Mouse (Mus musculus) forebrain, embryonic 11.5 days (tissue): ENCODE measurements at regions not wholly inside any gene's neighbourhood (a gene's known extent, or its start where the extent isn't known, plus 50 kb on each side); places are given as distances from the start of the nearest gene placed in this dataset.

Source experiments
- ATAC-seq: fragments of 200-750 bp; cut with Nextera tagmentation; replicated peaks from 2 replicates; pipeline ENCODE4 v1.8.0; 2017; ENCODE audit warnings: moderate TSS enrichment; ENCODE audit not compliant: low FRiP score
- DNase-seq: peaks from one replicate; pipeline ENCODE4 v3.0.0-alpha.2; 2017; ENCODE audit warnings: low spot score
- H3K27ac ChIP-seq: fragments of 300-500 bp; sonication (generic); 2 replicates; pipeline ENCODE4 v1.5.1; 2014; ENCODE audit warnings: low read depth, low read length
- H3K27me3 ChIP-seq: fragments of 300-500 bp; sonication (generic); 2 replicates; pipeline ENCODE4 v1.6.1; 2014; ENCODE audit warnings: mild to moderate bottlenecking, low read length, mixed read lengths; ENCODE audit not compliant: control insufficient read depth, insufficient read depth
- H3K36me3 ChIP-seq: fragments of 300-500 bp; sonication (generic); 2 replicates; pipeline ENCODE4 v1.6.1; 2014; ENCODE audit warnings: mild to moderate bottlenecking, low read length, moderate library complexity, mixed read lengths; ENCODE audit not compliant: control insufficient read depth, insufficient read depth
- H3K4me1 ChIP-seq: fragments of 300-500 bp; sonication (generic); replicated peaks from 2 replicates; pipeline ENCODE4 v1.6.1; 2014; ENCODE audit warnings: low read length, mixed read lengths; ENCODE audit not compliant: control insufficient read depth, insufficient read depth
- H3K4me2 ChIP-seq: fragments of 300-500 bp; sonication (generic); 2 replicates; pipeline ENCODE4 v1.6.1; 2014; ENCODE audit warnings: low read depth, mild to moderate bottlenecking, low read length, moderate library complexity, mixed read lengths; ENCODE audit not compliant: severe bottlenecking
- H3K4me3 ChIP-seq: fragments of 300-500 bp; sonication (generic); 2 replicates; pipeline ENCODE4 v1.5.1; 2014; ENCODE audit warnings: low read depth, low read length
- H3K9ac ChIP-seq: fragments of 300-500 bp; sonication (generic); 2 replicates; pipeline ENCODE4 v1.6.1; 2014; ENCODE audit warnings: low read length
- H3K9me3 ChIP-seq: fragments of 300-500 bp; sonication (generic); 2 replicates; pipeline ENCODE4 v1.6.1; 2016; ENCODE audit warnings: low read length, mixed read lengths; ENCODE audit not compliant: control insufficient read depth
- WGBS: fragments of 180-500 bp; shearing (Covaris S2); extraction: QIAGEN DNeasy Blood & Tissue Kit; methylation state at CpG from one replicate; pipeline ENCODE4 v1.1.7; 2014; 5-methylcytosine and 5-hydroxymethylcytosine counted together

DNA sequence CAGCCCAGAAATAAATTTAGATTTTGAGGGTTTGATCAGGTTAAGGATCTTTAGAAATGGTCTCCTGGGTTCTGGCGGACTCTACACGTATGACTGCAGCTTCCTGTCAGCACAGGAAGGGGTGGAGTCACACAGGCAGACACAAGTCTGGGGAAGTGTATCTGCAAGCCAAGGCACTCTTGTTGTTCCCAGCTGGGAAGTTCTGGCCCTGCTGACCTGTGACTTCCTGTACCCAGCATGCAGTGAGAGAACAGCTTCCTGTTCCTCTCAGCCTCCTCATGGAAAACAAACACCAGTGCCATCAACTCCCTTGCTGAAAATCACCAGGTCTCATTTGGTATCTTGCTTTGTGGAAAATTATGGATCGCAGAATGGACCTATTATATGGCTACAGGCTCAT lies 140.9 kb downstream of the Ets2 start:
- H3K27me3 ChIP-seq = no peaks in the 10 kb centered on the region
- ATAC-seq = no peak
- WGBS = 98% methylated on average over 3 of the region's 3 CpGs
- DNase-seq = no peak
- H3K27ac ChIP-seq = no peak overlapping the region
- no peak overlapping the region for H3K4me3 ChIP-seq
- H3K36me3 ChIP-seq = no peaks in the 10 kb centered on the region
- peaks cover 5% of the 10 kb centered on the region; the same call in 1 of the 2 replicates for H3K4me1 ChIP-seq
- H3K9me3 ChIP-seq = no peaks in the 10 kb centered on the region
- H3K9ac ChIP-seq = no peak overlapping the region
- no peak overlapping the region for H3K4me2 ChIP-seq

DNA sequence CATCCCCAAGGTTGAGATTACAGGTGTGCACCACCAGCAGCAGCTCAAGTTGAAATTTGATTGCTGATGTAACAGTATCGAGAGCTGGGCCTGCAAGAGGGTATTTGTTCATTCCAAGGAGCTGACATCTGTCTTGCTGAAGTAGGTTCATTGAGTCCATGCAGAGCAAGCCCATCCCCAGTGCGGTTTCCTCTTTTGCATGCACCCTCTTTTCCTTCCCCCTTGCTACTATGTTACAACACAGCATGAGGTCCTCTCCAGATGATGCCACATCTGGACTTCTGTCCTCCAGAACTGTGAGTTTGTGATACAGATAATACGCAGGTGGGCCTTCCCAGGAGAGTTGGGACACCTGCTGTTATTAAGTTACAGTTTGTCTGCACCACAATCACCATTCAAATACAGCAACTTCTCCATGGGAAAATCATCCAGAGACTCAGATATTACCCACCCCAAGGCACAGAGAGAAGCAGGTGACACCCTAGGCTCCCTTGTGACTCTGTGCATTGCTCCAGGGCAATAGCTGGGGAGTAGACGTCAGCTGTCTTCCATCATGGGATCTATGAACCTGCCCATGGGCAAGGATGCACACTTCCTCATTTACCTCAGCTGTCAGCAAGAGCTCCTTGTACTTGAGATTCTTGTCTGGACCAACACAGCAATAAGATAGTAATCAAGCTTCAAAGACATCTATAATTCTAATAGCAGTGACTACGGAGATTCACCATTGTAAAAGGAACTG lies 137.8 kb downstream of the Ets2 start:
- no peak overlapping the region for H3K9ac ChIP-seq
- H3K27ac ChIP-seq = no peak overlapping the region
- no peaks in the 10 kb centered on the region for H3K36me3 ChIP-seq
- no peaks in the 10 kb centered on the region for H3K9me3 ChIP-seq
- H3K27me3 ChIP-seq = no peaks in the 10 kb centered on the region
- H3K4me2 ChIP-seq = no peak overlapping the region
- H3K4me3 ChIP-seq = no peak overlapping the region
- ATAC-seq (no peak), DNase-seq (no peak)
- peaks cover under 1% of the 10 kb centered on the region; the same call in 1 of the 2 replicates for H3K4me1 ChIP-seq
- WGBS = 88% methylated on average over 5 of the region's 5 CpGs

DNA sequence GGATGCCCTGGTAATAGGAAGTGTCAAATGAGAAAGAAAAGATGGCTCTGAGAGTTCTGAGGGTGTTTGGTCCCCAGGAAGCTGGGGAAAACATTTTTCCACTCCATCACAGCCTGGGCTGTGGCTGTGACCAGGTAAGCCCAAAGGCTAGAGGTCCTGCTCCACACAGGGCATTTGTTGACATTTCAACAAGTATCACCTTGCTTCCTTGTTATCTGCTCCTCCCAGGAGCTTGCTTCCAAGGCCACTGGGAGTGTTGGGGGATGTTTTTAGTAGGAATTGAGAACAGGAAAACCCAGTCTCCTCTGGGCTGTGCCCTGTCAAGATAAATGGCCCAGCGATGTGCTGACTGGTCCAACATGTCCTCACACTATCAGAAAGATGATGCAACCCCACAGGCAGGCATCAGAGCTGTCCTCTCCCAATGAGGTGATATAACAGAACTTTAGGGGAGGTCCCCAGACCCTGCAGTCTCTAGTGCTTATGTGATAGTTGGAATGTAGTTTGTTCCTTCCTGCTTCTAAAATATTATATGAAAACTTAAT lies 137.1 kb downstream of the Ets2 start:
- no peak overlapping the region for H3K4me3 ChIP-seq
- H3K9me3 ChIP-seq = no peaks in the 10 kb centered on the region
- no peak overlapping the region for H3K9ac ChIP-seq
- ATAC-seq = no peak
- no peak for DNase-seq
- no peak overlapping the region for H3K4me2 ChIP-seq
- H3K36me3 ChIP-seq = no peaks in the 10 kb centered on the region
- 67% methylated on average over 1 of the region's 1 CpGs for WGBS
- no peak overlapping the region for H3K27ac ChIP-seq
- no peaks in the 10 kb centered on the region for H3K27me3 ChIP-seq
- H3K4me1 ChIP-seq = peaks cover 3% of the 10 kb centered on the region; the same call in 1 of the 2 replicates

DNA sequence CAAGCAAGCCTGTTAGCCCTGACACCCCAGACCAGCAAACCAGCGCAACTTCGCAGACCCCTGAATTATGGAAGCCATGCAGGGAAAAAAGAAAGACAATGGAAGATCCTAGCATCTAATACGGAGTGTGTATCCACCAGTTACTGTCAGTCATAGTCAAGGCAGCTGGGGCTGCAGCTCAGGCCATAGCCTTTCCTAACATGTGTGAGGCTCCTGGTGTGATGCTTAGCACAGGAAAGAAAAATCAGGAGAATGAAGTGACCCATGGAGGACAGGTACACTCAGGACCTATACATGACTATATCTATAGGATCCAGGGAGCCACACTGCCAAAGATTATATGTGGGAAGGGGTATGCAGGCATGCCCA lies 136.6 kb downstream of the Ets2 start:
- H3K27ac ChIP-seq = no peak overlapping the region
- no peak overlapping the region for H3K9ac ChIP-seq
- no peak for ATAC-seq
- no peaks in the 10 kb centered on the region for H3K36me3 ChIP-seq
- 90% methylated on average over 3 of the region's 3 CpGs for WGBS
- peaks cover 3% of the 10 kb centered on the region; the same call in 1 of the 2 replicates for H3K4me1 ChIP-seq
- no peaks in the 10 kb centered on the region for H3K27me3 ChIP-seq
- H3K9me3 ChIP-seq = no peaks in the 10 kb centered on the region
- no peak overlapping the region for H3K4me3 ChIP-seq
- no peak for DNase-seq
- no peak overlapping the region for H3K4me2 ChIP-seq

DNA sequence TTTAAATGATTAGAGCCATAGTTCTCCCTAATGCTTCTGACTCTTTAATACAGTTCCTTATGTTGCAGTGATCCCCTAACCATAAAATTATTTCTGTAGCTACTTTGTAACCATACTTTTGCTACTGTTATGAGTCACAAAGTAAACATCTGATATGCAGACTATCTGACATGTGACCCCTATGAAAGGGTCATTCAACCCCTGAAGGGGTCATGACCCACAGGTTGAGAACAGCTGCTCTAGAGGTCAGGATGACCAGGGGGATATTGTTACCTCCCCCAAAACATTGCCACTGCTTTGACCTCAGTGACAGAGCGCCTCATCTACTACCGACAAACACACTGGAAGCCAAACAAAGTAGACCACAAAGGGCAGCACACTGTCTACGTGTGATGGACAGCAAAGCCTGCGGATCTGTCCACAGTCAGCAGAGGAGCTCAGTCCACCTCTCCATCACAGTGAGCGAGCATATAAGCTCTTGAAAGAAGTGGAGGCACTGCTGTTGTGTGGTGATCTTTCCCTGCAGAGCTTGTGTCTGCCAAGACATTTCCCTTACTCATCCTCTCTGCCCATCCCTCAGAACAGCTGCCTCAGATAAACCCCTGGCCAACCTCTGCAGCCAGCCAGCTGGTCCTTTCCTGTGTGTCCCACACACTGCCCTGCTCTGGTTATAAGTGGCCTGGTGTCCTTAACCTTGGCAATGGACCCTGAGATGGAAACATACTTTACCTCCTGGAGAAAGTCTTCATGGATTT lies 136.0 kb downstream of the Ets2 start:
- H3K4me1 ChIP-seq = peaks cover 5% of the 10 kb centered on the region; the same call in 1 of the 2 replicates
- no peak for DNase-seq
- H3K36me3 ChIP-seq = no peaks in the 10 kb centered on the region
- H3K4me3 ChIP-seq = no peak overlapping the region
- no peak overlapping the region for H3K9ac ChIP-seq
- H3K4me2 ChIP-seq = no peak overlapping the region
- no peak for ATAC-seq
- H3K9me3 ChIP-seq = no peaks in the 10 kb centered on the region
- no peaks in the 10 kb centered on the region for H3K27me3 ChIP-seq
- 75% methylated on average over 5 of the region's 5 CpGs for WGBS
- H3K27ac ChIP-seq = no peak overlapping the region

DNA sequence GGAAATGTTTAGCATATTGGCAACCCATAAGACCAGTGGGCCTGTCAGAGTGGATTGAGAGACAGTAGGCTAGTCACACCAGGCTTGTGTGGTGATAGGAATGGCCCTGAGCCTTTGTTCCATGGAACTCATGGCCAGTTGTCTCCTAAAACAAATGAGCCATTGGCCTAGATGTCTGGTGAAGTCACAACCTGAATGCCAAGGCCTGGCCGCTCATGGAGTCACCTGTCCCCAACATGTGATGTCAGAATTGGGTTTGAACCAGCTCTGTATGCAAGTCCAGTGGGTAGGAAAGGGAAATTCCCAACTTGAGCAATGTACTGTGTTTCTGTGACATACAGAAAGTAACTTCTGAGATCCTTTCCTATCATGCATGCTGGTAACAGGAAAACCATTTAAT lies 134.1 kb downstream of the Ets2 start:
- DNase-seq (no peak), ATAC-seq (no peak)
- H3K27me3 ChIP-seq = no peaks in the 10 kb centered on the region

DNA sequence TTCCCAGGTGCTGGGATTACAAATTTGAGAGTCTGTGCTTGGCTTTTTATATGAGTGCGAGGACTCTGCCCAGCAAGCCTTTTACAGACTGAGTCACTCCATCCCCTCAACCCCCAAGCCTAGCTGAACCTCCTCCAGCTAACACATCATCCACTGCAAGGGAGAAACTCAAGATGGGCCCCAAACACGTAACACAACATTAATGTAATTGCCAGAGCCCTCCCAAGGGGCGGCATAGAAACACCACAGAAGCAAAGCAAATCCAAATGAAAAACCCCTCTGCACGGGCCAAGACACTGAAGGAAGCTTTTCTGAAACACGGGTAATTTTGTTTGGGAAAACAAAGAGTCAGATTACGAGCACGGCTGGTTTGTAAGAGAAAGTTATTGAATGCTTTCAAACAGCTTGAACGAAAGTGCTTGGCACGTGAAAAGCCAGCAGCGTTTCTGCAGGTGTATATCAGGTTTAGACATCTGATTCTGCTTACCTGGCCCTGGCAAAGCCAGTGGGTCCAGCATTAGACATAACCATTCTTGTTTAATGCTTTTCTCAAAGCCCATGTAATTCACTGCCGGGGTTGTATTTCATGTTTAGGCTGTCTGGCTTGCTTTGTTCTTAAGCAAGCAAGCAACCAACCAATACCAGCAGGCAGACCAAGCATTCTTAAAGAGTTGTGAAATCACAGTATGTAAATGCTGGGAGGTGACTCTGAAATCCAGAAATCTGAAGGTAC lies 132.8 kb downstream of the Ets2 start:
- DNase-seq (no peak), ATAC-seq (no peak)
- no peak overlapping the region for H3K4me2 ChIP-seq
- no peak overlapping the region for H3K4me3 ChIP-seq
- no peaks in the 10 kb centered on the region for H3K9me3 ChIP-seq
- H3K9ac ChIP-seq = no peak overlapping the region
- no peaks in the 10 kb centered on the region for H3K36me3 ChIP-seq
- H3K27me3 ChIP-seq = no peaks in the 10 kb centered on the region
- 53% methylated on average over 11 of the region's 11 CpGs for WGBS
- no peak overlapping the region for H3K27ac ChIP-seq
- H3K4me1 ChIP-seq = peaks cover 12% of the 10 kb centered on the region; the same call in 1 of the 2 replicates

More for the DNA sequence above, 134.1 kb downstream of the Ets2 start:
- no peak overlapping the region for H3K4me2 ChIP-seq
- no peak overlapping the region for H3K4me3 ChIP-seq
- no peak overlapping the region for H3K9ac ChIP-seq
- H3K4me1 ChIP-seq = peaks cover 12% of the 10 kb centered on the region; the same call in 1 of the 2 replicates
- no peaks in the 10 kb centered on the region for H3K36me3 ChIP-seq
- H3K27ac ChIP-seq = no peak overlapping the region
- WGBS = 92% methylated on average over 1 of the region's 1 CpGs
- no peaks in the 10 kb centered on the region for H3K9me3 ChIP-seq

DNA sequence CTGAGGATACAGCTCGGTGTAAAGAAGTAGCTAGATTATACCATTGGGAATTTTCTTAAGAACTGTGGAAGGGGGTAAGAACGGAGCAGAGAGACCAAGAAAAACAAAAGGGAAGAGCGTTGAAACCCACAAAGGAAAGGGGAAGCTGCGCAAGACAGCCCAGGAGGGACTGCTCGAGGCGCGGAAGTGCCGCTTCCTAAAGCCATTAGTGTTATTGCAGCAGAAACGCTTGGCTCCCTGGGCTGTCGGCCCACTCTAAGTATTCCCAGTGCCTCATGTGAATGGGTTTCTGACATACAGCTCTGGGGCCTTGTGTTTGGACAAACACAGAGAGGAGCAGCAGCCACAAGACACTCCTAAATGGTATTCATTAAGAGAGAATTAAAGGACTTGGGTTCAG lies 131.6 kb downstream of the Ets2 start:
- H3K4me1 ChIP-seq = peaks cover 12% of the 10 kb centered on the region; the same call in 1 of the 2 replicates
- WGBS = 82% methylated on average over 10 of the region's 10 CpGs
- no peaks in the 10 kb centered on the region for H3K9me3 ChIP-seq
- DNase-seq = no peak
- H3K27me3 ChIP-seq = no peaks in the 10 kb centered on the region
- H3K4me2 ChIP-seq = no peak overlapping the region
- H3K9ac ChIP-seq = no peak overlapping the region
- H3K4me3 ChIP-seq = no peak overlapping the region
- no peak overlapping the region for H3K27ac ChIP-seq
- no peak for ATAC-seq
- no peaks in the 10 kb centered on the region for H3K36me3 ChIP-seq
